Mouse (Mus musculus): ENCODE results near the gene C530008M17Rik. TPM values are rescaled to one million over a fixed set of nuclear protein-coding genes. Genes with fewer than 3 reads are reported as not detected.
A peak's percentile ranks its signal among the peaks of the same experiment; 100 is the strongest.

C530008M17Rik gene
- polyA plus RNA-seq, 1 experiment from 2014 or later, result 18.9 TPM

- Histone ChIP-seq H3K27ac (replicated peaks; ENCODE audit: low read depth, low read length) (no peak overlapping the region), H3K27me3 (ENCODE audit: control insufficient read depth, insufficient read depth, low read length) (no peaks in the 10 kb centered on the region), H3K4me1 (ENCODE audit: control insufficient read depth, insufficient read depth, low read length) (no peaks in the 10 kb centered on the region), H3K4me2 (ENCODE audit: low read depth, low read length) (no peak overlapping the region), H3K9ac (replicated peaks; ENCODE audit: low read length) (no peak overlapping the region), H3K9me3 (replicated peaks; ENCODE audit: control insufficient read depth, low read length) (no peaks in the 10 kb centered on the region), H3K36me3 (replicated peaks; ENCODE audit: control insufficient read depth, insufficient read depth, low read depth, low read length) (no peaks in the 10 kb centered on the region), H3K4me3 (ENCODE audit: low read depth, low read length) (no peak overlapping the region)
- DNase-seq (ENCODE audit: low spot score), result no peak
- 88% methylated on average over 5 of the region's 5 CpGs for WGBS
- no peak for ATAC-seq (replicated peaks; ENCODE audit: insufficient number of reproducible peaks, low FRiP score, low TSS enrichment, low read depth)
Observed at GRCm38 (mm10) chr5:76816748-76817147, 160.4 kb downstream of the C530008M17Rik start.

GRCm38 (mm10) chr5:76817678-76818077 is 161.4 kb downstream of the C530008M17Rik start:
- WGBS, result 90% methylated on average over 15 of the region's 15 CpGs
- no peak for ATAC-seq (replicated peaks; ENCODE audit: insufficient number of reproducible peaks, low FRiP score, low TSS enrichment, low read depth)

GRCm38 (mm10) chr5:76818807-76819206 is 162.5 kb downstream of the C530008M17Rik start:
- Histone ChIP-seq H3K4me1 (ENCODE audit: control insufficient read depth, insufficient read depth, low read length) (no peaks in the 10 kb centered on the region), H3K36me3 (replicated peaks; ENCODE audit: control insufficient read depth, insufficient read depth, low read depth, low read length) (no peaks in the 10 kb centered on the region), H3K4me3 (ENCODE audit: low read depth, low read length) (no peak overlapping the region), H3K9me3 (replicated peaks; ENCODE audit: control insufficient read depth, low read length) (no peaks in the 10 kb centered on the region), H3K27me3 (ENCODE audit: control insufficient read depth, insufficient read depth, low read length) (no peaks in the 10 kb centered on the region), H3K9ac (replicated peaks; ENCODE audit: low read length) (no peak overlapping the region), H3K27ac (replicated peaks; ENCODE audit: low read depth, low read length) (no peak overlapping the region), H3K4me2 (ENCODE audit: low read depth, low read length) (no peak overlapping the region)
- 79% methylated on average over 6 of the region's 6 CpGs for WGBS
- DNase-seq (ENCODE audit: low spot score) (no peak), ATAC-seq (replicated peaks; ENCODE audit: insufficient number of reproducible peaks, low FRiP score, low TSS enrichment, low read depth) (no peak)

More at GRCm38 (mm10) chr5:76817678-76818077, 161.4 kb downstream of the C530008M17Rik start:
- Histone ChIP-seq H3K9ac (replicated peaks; ENCODE audit: low read length) (no peak overlapping the region), H3K4me2 (ENCODE audit: low read depth, low read length) (no peak overlapping the region), H3K27ac (replicated peaks; ENCODE audit: low read depth, low read length) (no peak overlapping the region), H3K9me3 (replicated peaks; ENCODE audit: control insufficient read depth, low read length) (no peaks in the 10 kb centered on the region), H3K4me1 (ENCODE audit: control insufficient read depth, insufficient read depth, low read length) (no peaks in the 10 kb centered on the region), H3K4me3 (ENCODE audit: low read depth, low read length) (no peak overlapping the region), H3K27me3 (ENCODE audit: control insufficient read depth, insufficient read depth, low read length) (no peaks in the 10 kb centered on the region), H3K36me3 (replicated peaks; ENCODE audit: control insufficient read depth, insufficient read depth, low read depth, low read length) (no peaks in the 10 kb centered on the region)
- DNase-seq (ENCODE audit: low spot score), result no peak

GRCm38 (mm10) chr5:76822097-76822496 is 165.8 kb downstream of the C530008M17Rik start:
- Histone ChIP-seq H3K4me3 (ENCODE audit: low read depth, low read length) (no peak overlapping the region), H3K9me3 (replicated peaks; ENCODE audit: control insufficient read depth, low read length) (no peaks in the 10 kb centered on the region), H3K36me3 (replicated peaks; ENCODE audit: control insufficient read depth, insufficient read depth, low read depth, low read length) (no peaks in the 10 kb centered on the region), H3K27me3 (ENCODE audit: control insufficient read depth, insufficient read depth, low read length) (no peaks in the 10 kb centered on the region), H3K4me2 (ENCODE audit: low read depth, low read length) (no peak overlapping the region), H3K4me1 (ENCODE audit: control insufficient read depth, insufficient read depth, low read length) (no peaks in the 10 kb centered on the region), H3K9ac (replicated peaks; ENCODE audit: low read length) (no peak overlapping the region), H3K27ac (replicated peaks; ENCODE audit: low read depth, low read length) (no peak overlapping the region)
- ATAC-seq (replicated peaks; ENCODE audit: insufficient number of reproducible peaks, low FRiP score, low TSS enrichment, low read depth) (no peak), DNase-seq (ENCODE audit: low spot score) (no peak)
- 89% methylated on average over 15 of the region's 15 CpGs for WGBS

GRCm38 (mm10) chr5:76828527-76829240 is 172.4 kb downstream of the C530008M17Rik start:
- Histone ChIP-seq H3K9me3 (replicated peaks; ENCODE audit: control insufficient read depth, low read length) (no peaks in the 10 kb centered on the region), H3K4me1 (ENCODE audit: control insufficient read depth, insufficient read depth, low read length) (no peaks in the 10 kb centered on the region), H3K27me3 (ENCODE audit: control insufficient read depth, insufficient read depth, low read length) (no peaks in the 10 kb centered on the region), H3K9ac (replicated peaks; ENCODE audit: low read length) (no peak overlapping the region), H3K27ac (replicated peaks; ENCODE audit: low read depth, low read length) (no peak overlapping the region), H3K4me3 (ENCODE audit: low read depth, low read length) (no peak overlapping the region), H3K36me3 (replicated peaks; ENCODE audit: control insufficient read depth, insufficient read depth, low read depth, low read length) (no peaks in the 10 kb centered on the region), H3K4me2 (ENCODE audit: low read depth, low read length) (no peak overlapping the region)
- 79% methylated on average over 7 of the region's 7 CpGs for WGBS
- ATAC-seq (replicated peaks; ENCODE audit: insufficient number of reproducible peaks, low FRiP score, low TSS enrichment, low read depth) (no peak), DNase-seq (ENCODE audit: low spot score) (peak; percentile 11)

GRCm38 (mm10) chr5:76832529-76833210 is 176.4 kb downstream of the C530008M17Rik start:
- no peaks in the 10 kb centered on the region for H3K9me3 ChIP-seq (replicated peaks; ENCODE audit: control insufficient read depth, low read length)
- ATAC-seq (replicated peaks; ENCODE audit: insufficient number of reproducible peaks, low FRiP score, low TSS enrichment, low read depth) (0 out of 2 replicates have a peak, but pooled peaks have one; percentile 15), DNase-seq (ENCODE audit: low spot score) (peak; percentile 25)
- WGBS, result 71% methylated on average over 17 of the region's 17 CpGs
- H3K4me2 ChIP-seq (ENCODE audit: low read depth, low read length), result no peak overlapping the region
- no peak overlapping the region for H3K9ac ChIP-seq (replicated peaks; ENCODE audit: low read length)
- no peaks in the 10 kb centered on the region for H3K36me3 ChIP-seq (replicated peaks; ENCODE audit: control insufficient read depth, insufficient read depth, low read depth, low read length)
- no peaks in the 10 kb centered on the region for H3K27me3 ChIP-seq (ENCODE audit: control insufficient read depth, insufficient read depth, low read length)
- no peaks in the 10 kb centered on the region for H3K4me1 ChIP-seq (ENCODE audit: control insufficient read depth, insufficient read depth, low read length)
- no peak overlapping the region for H3K27ac ChIP-seq (replicated peaks; ENCODE audit: low read depth, low read length)
- H3K4me3 ChIP-seq (ENCODE audit: low read depth, low read length), result no peak overlapping the region

- no peak overlapping the region for H3K9ac ChIP-seq (replicated peaks; ENCODE audit: low read length)
- H3K4me2 ChIP-seq (ENCODE audit: low read depth, low read length), result no peak overlapping the region
- H3K4me1 ChIP-seq (ENCODE audit: control insufficient read depth, insufficient read depth, low read length), result no peaks in the 10 kb centered on the region
- WGBS, result 50% methylated on average over 5 of the region's 5 CpGs
- DNase-seq (ENCODE audit: low spot score) (no peak), ATAC-seq (replicated peaks; ENCODE audit: insufficient number of reproducible peaks, low FRiP score, low TSS enrichment, low read depth) (no peak)
- H3K36me3 ChIP-seq (replicated peaks; ENCODE audit: control insufficient read depth, insufficient read depth, low read depth, low read length), result no peaks in the 10 kb centered on the region
- H3K27ac ChIP-seq (replicated peaks; ENCODE audit: low read depth, low read length), result no peak overlapping the region
- no peaks in the 10 kb centered on the region for H3K27me3 ChIP-seq (ENCODE audit: control insufficient read depth, insufficient read depth, low read length)
- no peaks in the 10 kb centered on the region for H3K9me3 ChIP-seq (replicated peaks; ENCODE audit: control insufficient read depth, low read length)
- no peak overlapping the region for H3K4me3 ChIP-seq (ENCODE audit: low read depth, low read length)
Observed at GRCm38 (mm10) chr5:76837018-76837417, 180.7 kb downstream of the C530008M17Rik start.

- Histone ChIP-seq H3K27me3 (ENCODE audit: control insufficient read depth, insufficient read depth, low read length) (no peaks in the 10 kb centered on the region), H3K36me3 (replicated peaks; ENCODE audit: control insufficient read depth, insufficient read depth, low read depth, low read length) (no peaks in the 10 kb centered on the region), H3K4me1 (ENCODE audit: control insufficient read depth, insufficient read depth, low read length) (no peaks in the 10 kb centered on the region), H3K9ac (replicated peaks; ENCODE audit: low read length) (no peak overlapping the region), H3K9me3 (replicated peaks; ENCODE audit: control insufficient read depth, low read length) (no peaks in the 10 kb centered on the region), H3K27ac (replicated peaks; ENCODE audit: low read depth, low read length) (no peak overlapping the region), H3K4me2 (ENCODE audit: low read depth, low read length) (no peak overlapping the region), H3K4me3 (ENCODE audit: low read depth, low read length) (no peak overlapping the region)
- DNase-seq (ENCODE audit: low spot score) (no peak), ATAC-seq (replicated peaks; ENCODE audit: insufficient number of reproducible peaks, low FRiP score, low TSS enrichment, low read depth) (no peak)
- WGBS, result 82% methylated on average over 6 of the region's 6 CpGs
Observed at GRCm38 (mm10) chr5:76839786-76840185, 183.5 kb downstream of the C530008M17Rik start.

Measured in embryonic facial prominence, embryonic 11.5 days (tissue).